Mouse (Mus musculus) E14TG2a.4 (cell line): ENCODE results near the gene Nodal.

ENCODE experiments used
- CTCF ChIP-seq: conservative IDR thresholded peaks from 2 replicates; pipeline ENCODE4 v1.5.1; 2014; ENCODE audit warnings: low read length
- NANOG ChIP-seq: IDR thresholded peaks from 2 replicates; pipeline ENCODE4 v1.6.1; 2014; ENCODE audit warnings: borderline replicate concordance, low read length, mixed read lengths
- POU5F1 ChIP-seq: IDR thresholded peaks from 2 replicates; pipeline ENCODE4 v1.6.1; 2014; ENCODE audit warnings: low read length, borderline replicate concordance

- no peak for TF ChIP-seq CTCF
- no peak for TF ChIP-seq NANOG
- TF ChIP-seq POU5F1, result no peak
Measured at GRCm38 (mm10) chr10:61451931-61452617, 34.3 kb downstream of the Nodal start.
